Mouse (Mus musculus): ENCODE measurements around the gene Rps6ka2. TPM values are rescaled to one million over a fixed set of nuclear protein-coding genes. Genes with fewer than 3 reads are reported as not detected.
"Not testable (repeated sequence)": the region's sequence is repeated elsewhere in the genome, so short reads cannot be mapped to it uniquely, and the experiment has no call there.

Gene Rps6ka2
- polyA plus RNA-seq (2016; fragmentation: Nextera tagmentation; extraction: Ambion mirVana): 5.1 and 5.3 TPM in 2 replicates

- 2% methylated on average over 53 of the region's 56 CpGs for WGBS (ENCODE audit: insufficient replicate concordance)
- peaks cover 45% of the 10 kb centered on the region for H3K27me3 ChIP-seq (replicated peaks)
- no peaks in the 10 kb centered on the region for H3K9me3 ChIP-seq (replicated peaks)
- peak within 1 kb of the TSS; percentile 67 for H3K4me3 ChIP-seq
- peak within 1 kb of the TSS; percentile 93 for H3K4me2 ChIP-seq
- no peaks in the 10 kb centered on the region for H3K36me3 ChIP-seq
- peak within 1 kb of the TSS; percentile 55 for H3K27ac ChIP-seq
- H3K9ac ChIP-seq: peak within 1 kb of the TSS; percentile 61
- peaks cover 37% of the 10 kb centered on the region for H3K4me1 ChIP-seq
- peak; percentile 100 for ATAC-seq
Observed at GRCm38 (mm10) chr17:7169627-7170303, at the start of gene Rps6ka2. Gene Rps6ka2 (plus strand): TSS chr17:7170115.

GRCm38 (mm10) chr17:7120835-7121234, 49.1 kb upstream of the Rps6ka2 start:
- H3K27me3 ChIP-seq (replicated peaks); H3K36me3 ChIP-seq; H3K4me2 ChIP-seq; H3K9ac ChIP-seq; H3K27ac ChIP-seq; H3K4me1 ChIP-seq; ATAC-seq; H3K9me3 ChIP-seq (replicated peaks); H3K4me3 ChIP-seq: not testable (repeated sequence)
- 78% methylated on average over 3 of the region's 3 CpGs for WGBS (ENCODE audit: insufficient replicate concordance)

DNA sequence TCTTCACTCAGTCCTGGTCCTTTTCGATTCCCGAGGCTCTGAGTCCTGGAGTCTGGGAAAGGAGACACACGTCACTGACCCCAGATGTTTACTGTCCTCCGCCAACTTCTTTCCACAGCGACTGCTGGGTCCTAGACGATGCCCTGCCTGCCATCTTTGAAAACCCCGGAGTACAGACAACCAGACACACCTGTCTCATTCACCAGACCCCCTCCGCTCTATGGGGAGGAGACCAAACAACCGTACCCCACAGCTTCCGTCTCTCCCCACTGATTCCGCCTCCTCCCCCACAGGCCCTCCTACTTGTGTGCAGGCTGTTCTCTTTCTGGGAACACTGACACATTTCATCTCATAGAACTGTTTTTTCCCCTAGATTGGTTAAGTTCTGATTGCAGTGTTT, 47.4 kb upstream of the Rps6ka2 start:
- not testable (repeated sequence) for H3K4me2 ChIP-seq; H3K27ac ChIP-seq; ATAC-seq; H3K9me3 ChIP-seq (replicated peaks); H3K4me1 ChIP-seq; H3K9ac ChIP-seq; H3K27me3 ChIP-seq (replicated peaks); H3K36me3 ChIP-seq; H3K4me3 ChIP-seq
- WGBS (ENCODE audit: insufficient replicate concordance): 74% methylated on average over 11 of the region's 11 CpGs

- WGBS (ENCODE audit: insufficient replicate concordance): 57% methylated on average over 10 of the region's 10 CpGs
- H3K27ac ChIP-seq; H3K9me3 ChIP-seq (replicated peaks); ATAC-seq; H3K4me3 ChIP-seq; H3K4me2 ChIP-seq; H3K36me3 ChIP-seq; H3K27me3 ChIP-seq (replicated peaks); H3K9ac ChIP-seq; H3K4me1 ChIP-seq: not testable (repeated sequence)
Observed at GRCm38 (mm10) chr17:7126475-7126874, 43.4 kb upstream of the Rps6ka2 start.

GRCm38 (mm10) chr17:7134002-7134401, 35.9 kb upstream of the Rps6ka2 start:
- H3K9ac ChIP-seq, ATAC-seq: not testable (repeated sequence)

DNA sequence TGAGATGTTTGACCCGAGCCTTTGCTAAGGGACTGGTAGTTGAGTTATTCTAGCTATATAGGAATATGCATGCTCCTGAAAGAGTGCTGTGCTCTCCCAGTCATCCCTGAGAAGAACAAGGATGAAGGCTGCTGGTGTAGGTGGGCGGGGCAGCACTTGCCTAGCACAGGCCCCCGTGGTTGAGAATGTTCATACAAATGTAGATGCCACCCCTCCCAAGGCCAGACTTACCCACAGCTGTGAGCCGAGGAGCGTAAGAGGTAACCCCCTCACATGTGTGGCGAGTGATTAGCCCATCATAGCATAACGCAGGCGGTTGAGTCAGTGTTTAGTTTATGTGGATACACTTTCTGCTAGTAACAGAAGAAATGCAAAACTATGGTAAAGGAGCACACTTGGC, 34.6 kb upstream of the Rps6ka2 start:
- not testable (repeated sequence) for H3K4me2 ChIP-seq; H3K4me3 ChIP-seq; H3K9me3 ChIP-seq (replicated peaks); H3K27ac ChIP-seq; ATAC-seq; H3K9ac ChIP-seq; H3K27me3 ChIP-seq (replicated peaks); H3K36me3 ChIP-seq; H3K4me1 ChIP-seq
- 72% methylated on average over 7 of the region's 8 CpGs for WGBS (ENCODE audit: insufficient replicate concordance)

More at GRCm38 (mm10) chr17:7134002-7134401, 35.9 kb upstream of the Rps6ka2 start:
- H3K9me3 ChIP-seq (replicated peaks); H3K36me3 ChIP-seq; H3K27me3 ChIP-seq (replicated peaks); H3K27ac ChIP-seq; H3K4me1 ChIP-seq; H3K4me3 ChIP-seq; H3K4me2 ChIP-seq: not testable (repeated sequence)
- WGBS (ENCODE audit: insufficient replicate concordance): no CpG with 5 or more reads among the region's 7 CpGs

GRCm38 (mm10) chr17:7138186-7138925, 31.6 kb upstream of the Rps6ka2 start:
- WGBS (ENCODE audit: insufficient replicate concordance): 73% methylated on average over 21 of the region's 21 CpGs

DNA sequence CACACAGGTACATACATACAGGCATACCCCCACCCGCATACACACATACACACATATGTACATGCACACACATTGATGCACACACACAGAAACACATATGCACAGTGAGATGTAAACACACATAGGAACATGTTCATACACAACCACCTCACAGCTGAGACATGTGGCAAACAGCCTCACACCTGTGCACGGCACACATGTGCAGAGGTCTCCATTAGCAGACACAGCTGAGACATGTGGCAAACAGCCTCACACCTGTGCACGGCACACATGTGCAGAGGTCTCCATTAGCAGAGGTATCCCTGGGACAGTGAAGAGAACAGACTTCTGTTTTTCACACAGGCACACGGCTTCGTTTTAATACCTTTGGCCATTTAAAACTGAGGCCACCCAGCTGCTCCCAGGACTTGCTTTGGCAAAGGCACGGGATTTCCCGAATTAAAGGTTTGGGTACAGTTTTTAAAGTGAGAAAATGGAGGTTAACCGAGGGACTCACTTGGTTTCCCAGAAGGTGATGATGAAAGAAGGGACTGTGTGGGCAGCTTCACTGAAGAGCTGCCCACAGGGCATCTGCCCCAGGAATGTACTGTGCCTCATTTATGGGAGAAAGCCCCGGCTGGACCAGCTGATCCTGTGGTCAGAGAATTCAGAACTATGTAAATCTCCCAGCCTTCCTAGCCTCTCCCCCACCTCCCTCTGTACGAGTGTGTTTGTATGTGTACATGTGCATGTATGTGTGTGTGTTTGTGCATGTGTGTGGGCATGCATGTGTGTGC, 29.3 kb upstream of the Rps6ka2 start:
- no peak overlapping the region for H3K4me2 ChIP-seq
- H3K9me3 ChIP-seq (replicated peaks): no peaks in the 10 kb centered on the region
- no peak overlapping the region for H3K27ac ChIP-seq
- ATAC-seq: no peak
- H3K36me3 ChIP-seq: no peaks in the 10 kb centered on the region
- no peak overlapping the region for H3K9ac ChIP-seq
- WGBS (ENCODE audit: insufficient replicate concordance): 66% methylated on average over 10 of the region's 10 CpGs
- H3K4me3 ChIP-seq: no peak overlapping the region
- peaks cover 16% of the 10 kb centered on the region; the same call in 1 of the 2 replicates for H3K27me3 ChIP-seq (replicated peaks)
- 0 out of 2 replicates have a peak, but pooled peaks cover under 1% of the 10 kb centered on the region for H3K4me1 ChIP-seq

More at GRCm38 (mm10) chr17:7138186-7138925, 31.6 kb upstream of the Rps6ka2 start:
- Histone ChIP-seq H3K27me3 (replicated peaks) (peaks cover 11% of the 10 kb centered on the region; the same call in 1 of the 2 replicates), H3K36me3 (no peaks in the 10 kb centered on the region), H3K4me1 (no peaks in the 10 kb centered on the region), H3K4me3 (no peak overlapping the region), H3K27ac (no peak overlapping the region), H3K4me2 (no peak overlapping the region), H3K9me3 (replicated peaks) (no peaks in the 10 kb centered on the region), H3K9ac (no peak overlapping the region)
- ATAC-seq: no peak

DNA sequence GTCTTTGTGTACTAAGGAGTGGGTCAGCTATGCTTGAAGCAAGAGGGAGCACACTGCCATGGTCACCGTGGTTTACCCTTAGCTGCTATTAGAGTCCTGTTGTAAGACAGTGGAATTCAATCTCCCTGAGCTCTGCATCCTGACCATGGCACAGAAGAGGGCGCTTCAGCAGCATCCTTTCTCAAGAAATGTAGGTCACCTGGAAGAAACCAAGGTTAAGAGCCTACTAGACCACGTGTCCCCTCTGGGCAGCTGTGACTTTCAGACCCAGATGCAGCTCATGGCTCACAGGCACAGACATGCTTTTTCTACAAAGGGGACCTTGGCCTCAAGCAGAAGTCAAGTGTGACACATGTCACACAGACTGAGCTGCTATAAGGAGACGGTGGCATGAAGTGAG, 27.5 kb upstream of the Rps6ka2 start:
- Histone ChIP-seq H3K9me3 (replicated peaks) (no peaks in the 10 kb centered on the region), H3K36me3 (no peaks in the 10 kb centered on the region), H3K4me2 (no peak overlapping the region), H3K9ac (no peak overlapping the region), H3K4me3 (no peak overlapping the region), H3K27ac (no peak overlapping the region), H3K27me3 (replicated peaks) (peaks cover 27% of the 10 kb centered on the region), H3K4me1 (0 out of 2 replicates have a peak, but pooled peaks cover 7% of the 10 kb centered on the region)
- 41% methylated on average over 4 of the region's 4 CpGs for WGBS (ENCODE audit: insufficient replicate concordance)
- no peak for ATAC-seq

DNA sequence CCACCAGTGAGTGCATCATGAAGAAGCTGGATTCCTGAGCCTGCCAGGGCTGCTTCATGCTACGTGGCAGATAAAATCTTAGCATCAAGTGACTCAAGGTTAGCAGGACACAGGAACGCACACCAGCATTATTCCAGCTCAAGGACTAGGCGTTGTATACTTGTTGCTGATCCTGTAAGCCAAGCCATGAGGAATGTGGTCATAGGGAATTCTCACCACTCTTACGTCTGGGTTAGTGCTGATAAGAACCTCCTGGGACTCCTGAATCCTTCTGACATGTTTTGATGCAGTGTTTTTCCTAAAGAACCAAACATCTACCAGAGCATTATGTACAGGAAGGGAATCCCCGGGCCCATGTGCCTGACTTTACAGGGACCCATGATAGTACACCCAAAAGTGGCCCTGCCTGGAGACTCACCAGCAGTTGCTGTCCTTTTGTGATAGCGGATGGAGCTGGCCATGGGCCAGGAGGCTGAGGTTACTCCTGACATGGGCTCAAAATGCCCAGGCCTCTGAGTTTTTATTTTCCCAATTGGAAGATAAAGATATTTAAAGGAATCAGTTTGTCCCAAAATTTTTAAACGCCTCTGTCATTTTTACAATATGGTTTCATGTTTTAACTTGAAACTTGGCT, 25.9 kb upstream of the Rps6ka2 start:
- Histone ChIP-seq H3K36me3 (no peaks in the 10 kb centered on the region), H3K4me3 (no peak overlapping the region), H3K27me3 (replicated peaks) (peaks cover 30% of the 10 kb centered on the region), H3K9me3 (replicated peaks) (no peaks in the 10 kb centered on the region), H3K4me1 (0 out of 2 replicates have a peak, but pooled peaks cover 7% of the 10 kb centered on the region), H3K9ac (no peak overlapping the region), H3K4me2 (no peak overlapping the region), H3K27ac (no peak overlapping the region)
- ATAC-seq: no peak
- 50% methylated on average over 7 of the region's 7 CpGs for WGBS (ENCODE audit: insufficient replicate concordance)

DNA sequence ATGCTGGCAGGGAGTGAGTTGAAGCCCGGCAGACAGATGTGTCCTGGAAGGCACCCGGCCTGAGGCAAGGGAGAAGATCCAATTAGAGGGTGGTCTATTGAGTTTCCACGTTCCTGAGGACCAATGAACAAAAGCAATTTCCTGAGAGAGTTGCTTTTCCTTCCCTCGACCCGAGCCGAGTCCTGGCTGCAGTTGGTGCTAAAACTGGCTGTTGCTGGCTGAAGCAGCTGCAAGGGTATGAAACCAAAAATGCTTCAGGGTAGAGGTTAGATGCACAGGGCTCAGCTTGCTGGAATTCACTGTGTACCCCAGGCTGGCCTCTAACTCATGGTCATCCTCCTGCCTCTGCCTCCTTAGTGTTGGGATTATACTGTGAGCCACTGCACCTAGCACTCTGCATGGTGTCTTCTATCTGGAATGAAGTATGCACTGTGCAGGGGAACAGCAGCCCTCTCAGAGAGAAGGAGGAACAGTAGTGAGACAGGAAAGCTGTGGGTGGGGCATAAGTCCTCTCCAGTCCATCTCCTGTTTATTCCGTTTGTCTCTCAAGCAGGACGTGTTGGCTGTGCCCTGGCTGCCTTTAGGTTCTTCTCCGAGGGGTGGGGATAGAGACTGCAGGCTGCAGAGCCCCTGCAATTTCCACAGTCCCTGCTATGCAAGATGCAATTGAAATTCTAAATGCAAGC, 24.4 kb upstream of the Rps6ka2 start:
- 20% methylated on average over 9 of the region's 9 CpGs for WGBS (ENCODE audit: insufficient replicate concordance)
- Histone ChIP-seq H3K9me3 (replicated peaks) (no peaks in the 10 kb centered on the region), H3K27ac (no peak overlapping the region), H3K4me3 (no peak overlapping the region), H3K9ac (no peak overlapping the region), H3K27me3 (replicated peaks) (peaks cover 33% of the 10 kb centered on the region), H3K4me2 (no peak overlapping the region), H3K4me1 (0 out of 2 replicates have a peak, but pooled peaks cover 7% of the 10 kb centered on the region), H3K36me3 (no peaks in the 10 kb centered on the region)
- no peak for ATAC-seq
